Mouse (Mus musculus) spleen, postnatal 4 days (tissue): Measurements from ENCODE around the gene Rassf4.

Experiments used
- DNase-seq, 2 experiments: peaks; one replicate each; pipeline ENCODE4 v3.0.0; 2022; ENCODE audit warnings: low spot score in 2 of 2

Gene Rassf4

GRCm38 (mm10) chr6:116671768-116672167 lies 2.0 kb downstream of the Rassf4 start:
- no peak for DNase-seq

GRCm38 (mm10) chr6:116671031-116671430 lies 2.7 kb downstream of the Rassf4 start:
- DNase-seq, result peak in 1 of 2 experiments; percentile 59

- no peak for DNase-seq
These were observed 3.6 kb downstream of the Rassf4 start for GRCm38 (mm10) chr6:116670144-116670543.

- no peak for DNase-seq
These were observed 4.9 kb downstream of the Rassf4 start for GRCm38 (mm10) chr6:116668682-116669470.

GRCm38 (mm10) chr6:116667382-116667781 lies 6.4 kb downstream of the Rassf4 start:
- DNase-seq, result no peak

GRCm38 (mm10) chr6:116666892-116667291 lies 6.9 kb downstream of the Rassf4 start:
- no peak for DNase-seq

- DNase-seq, result no peak
These were observed 7.5 kb downstream of the Rassf4 start for GRCm38 (mm10) chr6:116666085-116666750.

- no peak for DNase-seq
These were observed 8.9 kb downstream of the Rassf4 start for GRCm38 (mm10) chr6:116664830-116665229.

- peak in 1 of 2 experiments; percentile 62 for DNase-seq
These were observed 9.7 kb downstream of the Rassf4 start for GRCm38 (mm10) chr6:116664031-116664430.

GRCm38 (mm10) chr6:116663364-116663763 lies 10.4 kb downstream of the Rassf4 start:
- no peak for DNase-seq

GRCm38 (mm10) chr6:116653684-116654454 lies 19.9 kb downstream of the Rassf4 start:
- peak in 1 of 2 experiments; percentile 45 for DNase-seq

- no peak for DNase-seq
These were observed 20.6 kb downstream of the Rassf4 start for GRCm38 (mm10) chr6:116653191-116653590.

- DNase-seq, result no peak
These were observed 22.2 kb downstream of the Rassf4 start for GRCm38 (mm10) chr6:116651437-116652118.

- DNase-seq, result no peak
These were observed 23.3 kb downstream of the Rassf4 start, which contains the start of gene Depp1 for GRCm38 (mm10) chr6:116650406-116650805. TSS of gene Depp1 (plus strand) at chr6:116650609.

- DNase-seq, result no peak
These were observed 23.9 kb downstream of the Rassf4 start for GRCm38 (mm10) chr6:116649811-116650210.

GRCm38 (mm10) chr6:116647763-116648162 lies 26.0 kb downstream of the Rassf4 start:
- DNase-seq, result no peak

- DNase-seq, result no peak
These were observed 29.4 kb downstream of the Rassf4 start for GRCm38 (mm10) chr6:116644335-116644734.

- no peak for DNase-seq
These were observed 29.9 kb downstream of the Rassf4 start for GRCm38 (mm10) chr6:116643881-116644280.

- no peak for DNase-seq
These were observed 30.8 kb downstream of the Rassf4 start for GRCm38 (mm10) chr6:116642942-116643341.

- no peak for DNase-seq
These were observed 34.1 kb downstream of the Rassf4 start for GRCm38 (mm10) chr6:116639663-116640062.

GRCm38 (mm10) chr6:116638871-116639270 lies 34.9 kb downstream of the Rassf4 start:
- no peak for DNase-seq

- no peak for DNase-seq
These were observed 36.3 kb downstream of the Rassf4 start for GRCm38 (mm10) chr6:116637496-116637895.
